Mouse (Mus musculus): Measurements from ENCODE around the gene Car6. TPM values are rescaled to one million over a fixed set of nuclear protein-coding genes. Genes with fewer than 3 reads are reported as not detected.
A peak's percentile ranks its signal among the peaks of the same experiment; 100 is the strongest.

The Car6 gene
- total RNA-seq, 1 experiment from 2014 or later, result not detected

DNA sequence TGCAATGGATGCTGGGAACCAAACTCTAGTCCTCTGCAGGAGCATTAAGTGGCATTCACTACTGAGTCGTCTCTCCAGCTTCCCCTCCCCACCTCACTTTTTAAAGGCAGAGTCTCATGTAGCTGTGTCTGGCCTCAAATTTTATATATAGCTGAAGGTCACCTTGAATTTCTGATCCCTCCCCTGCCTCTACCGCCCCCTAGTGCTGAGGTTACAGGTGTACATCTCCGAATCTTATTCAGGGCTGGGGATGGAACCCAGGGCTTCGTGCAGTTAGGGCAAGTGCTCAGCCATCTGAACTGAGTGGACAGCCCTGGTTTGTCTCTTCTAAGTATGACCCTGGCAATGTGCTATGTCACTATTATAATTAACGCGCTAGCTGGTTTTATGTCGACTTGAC, 50.1 kb downstream of the Car6 start:
- ATAC-seq (replicated peaks; ENCODE audit: insufficient number of reproducible peaks, low FRiP score, low TSS enrichment, poor library complexity, severe bottlenecking), result no peak

DNA sequence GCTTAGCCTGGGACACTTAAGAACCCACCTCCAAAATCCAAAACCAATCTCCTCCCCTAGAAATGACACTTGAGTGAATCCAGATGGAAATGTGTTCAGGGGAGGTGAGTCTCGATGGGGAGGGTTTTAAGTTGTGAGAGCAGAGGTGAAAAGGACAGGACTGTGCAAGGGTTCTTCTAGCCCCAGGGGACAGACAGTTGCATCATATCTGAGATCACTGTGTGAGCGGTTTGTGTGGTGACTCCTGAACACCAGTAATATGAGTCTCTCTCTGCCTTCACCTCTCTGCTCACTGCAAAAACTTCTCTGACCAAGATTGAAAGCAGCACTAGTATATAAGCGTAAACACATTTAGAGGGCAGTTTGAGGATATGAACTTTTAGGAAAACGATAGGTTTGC, 54.8 kb downstream of the Car6 start:
- ATAC-seq (replicated peaks; ENCODE audit: insufficient number of reproducible peaks, low FRiP score, low TSS enrichment, poor library complexity, severe bottlenecking), result no peak

DNA sequence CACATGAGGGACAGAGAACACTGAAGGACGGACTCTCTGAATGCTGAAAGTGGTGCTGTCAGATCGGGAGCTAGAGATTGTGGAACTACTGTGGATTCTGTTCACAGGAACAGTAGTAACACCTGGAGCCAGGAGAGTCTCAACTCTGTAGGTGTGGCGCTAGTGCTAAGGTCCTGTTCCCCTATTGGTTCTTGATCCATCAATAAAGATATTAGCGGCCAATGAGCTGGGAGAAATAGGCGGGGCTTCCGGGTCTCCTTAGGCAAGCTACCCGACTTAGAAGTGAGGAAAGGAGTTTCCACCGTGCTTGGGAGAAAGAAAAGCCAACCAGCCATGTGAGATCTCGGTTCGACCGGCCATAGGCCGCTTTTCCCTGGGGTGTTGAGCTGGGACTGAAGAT, 56.9 kb downstream of the Car6 start:
- ATAC-seq (replicated peaks; ENCODE audit: insufficient number of reproducible peaks, low FRiP score, low TSS enrichment, poor library complexity, severe bottlenecking), result no peak

DNA sequence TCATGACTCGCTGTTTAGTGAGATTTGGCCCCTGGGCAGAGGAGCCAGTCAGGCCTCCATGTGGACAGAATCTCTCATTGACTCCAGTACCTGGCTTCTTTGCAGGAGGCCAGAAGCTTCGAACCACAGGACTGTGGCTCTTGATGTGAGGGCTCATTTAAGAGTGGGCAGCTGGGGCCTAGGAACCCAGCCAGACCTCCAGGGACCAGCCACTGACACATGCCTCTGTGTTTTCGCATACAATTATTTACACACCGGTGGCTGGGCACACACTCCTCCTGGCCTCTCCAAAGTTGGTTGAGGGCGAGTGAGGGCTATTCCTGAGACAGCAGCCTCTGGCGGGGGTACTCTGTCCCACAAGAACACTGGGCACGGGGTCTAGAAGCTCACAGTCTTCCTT, 60.8 kb downstream of the Car6 start:
- ATAC-seq (replicated peaks; ENCODE audit: insufficient number of reproducible peaks, low FRiP score, low TSS enrichment, poor library complexity, severe bottlenecking), result no peak

DNA sequence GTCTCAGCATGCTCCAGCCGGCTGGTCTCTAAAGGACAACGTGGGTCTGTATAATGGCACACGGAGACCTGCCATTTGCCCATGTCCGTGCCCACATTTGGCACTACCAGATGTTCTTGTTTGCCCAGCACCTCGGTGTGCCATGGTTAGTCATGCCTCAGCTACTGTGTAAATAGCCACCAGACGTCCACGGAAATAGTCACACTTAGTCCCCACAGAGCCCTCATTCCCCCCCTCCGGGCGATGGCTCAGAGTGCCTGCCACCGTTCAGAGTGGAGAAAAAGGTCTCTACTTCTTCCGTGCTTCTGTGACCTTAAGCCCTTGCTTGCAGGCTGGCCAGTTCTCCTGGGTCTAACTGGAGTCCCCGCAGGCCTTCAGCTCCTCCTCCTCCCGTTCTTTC, 62.0 kb downstream of the Car6 start:
- no peak for ATAC-seq (replicated peaks; ENCODE audit: insufficient number of reproducible peaks, low FRiP score, low TSS enrichment, poor library complexity, severe bottlenecking)

DNA sequence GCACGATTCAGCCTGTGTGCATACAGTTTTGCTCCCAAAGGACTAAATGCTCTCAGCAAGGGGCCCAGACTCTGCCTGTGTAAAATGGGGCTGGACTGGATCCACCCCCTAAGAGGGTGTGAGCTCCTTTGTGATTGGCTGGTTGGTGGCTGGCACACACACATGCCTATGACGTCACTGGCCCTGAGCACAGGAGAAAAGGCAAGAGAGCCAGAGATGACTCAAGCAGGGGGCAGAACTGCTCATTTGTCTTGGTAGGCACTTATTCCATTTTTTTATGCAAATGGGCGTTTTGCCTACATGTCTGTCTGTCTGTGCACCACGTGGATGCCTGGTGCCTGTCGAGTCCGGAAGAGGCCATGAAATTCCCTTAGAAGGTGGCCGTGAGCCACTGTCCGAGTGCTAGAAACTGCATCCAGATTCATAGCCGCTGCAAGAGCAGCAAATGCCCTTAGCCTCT, 63.0 kb downstream of the Car6 start:
- ATAC-seq (replicated peaks; ENCODE audit: insufficient number of reproducible peaks, low FRiP score, low TSS enrichment, poor library complexity, severe bottlenecking), result peak; percentile 65; the same call in 1 of the 2 replicates

DNA sequence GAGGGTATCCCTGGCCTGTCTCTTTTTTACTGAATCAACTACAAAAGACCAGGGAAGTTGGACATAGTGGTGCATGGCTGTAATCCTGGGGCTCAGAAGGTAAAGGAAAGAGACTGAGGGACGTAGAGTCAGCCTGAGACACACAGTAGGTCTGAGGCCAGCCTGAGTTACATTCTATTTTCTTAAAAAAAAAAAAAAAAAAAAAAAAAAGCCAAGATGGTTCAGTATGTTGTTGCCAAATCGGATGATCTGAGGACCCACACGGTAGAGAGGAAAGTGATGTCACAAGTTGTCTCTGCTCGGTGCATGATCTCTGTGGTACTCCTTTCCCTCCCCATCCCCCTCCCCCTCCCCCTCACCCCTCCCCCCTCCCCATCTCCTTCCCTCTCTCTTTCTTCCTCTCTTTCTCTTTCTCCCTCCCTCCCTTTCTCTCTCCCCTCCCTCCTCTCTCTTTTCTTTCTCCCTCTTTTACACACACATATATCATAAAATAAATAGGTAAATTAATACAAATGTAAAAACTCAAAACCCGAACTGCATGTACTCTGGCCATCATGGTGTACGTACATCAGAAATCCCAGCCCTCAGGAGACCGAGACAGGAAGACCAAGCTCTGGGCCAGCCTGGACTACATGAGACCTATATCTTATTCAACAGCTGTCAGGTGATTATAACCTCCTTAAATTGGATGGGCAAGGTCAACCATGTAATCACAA, 63.6 kb downstream of the Car6 start:
- ATAC-seq (replicated peaks; ENCODE audit: insufficient number of reproducible peaks, low FRiP score, low TSS enrichment, poor library complexity, severe bottlenecking), result no peak

Other genes starting within 250 kb of the Car6 start
- 0.39 TPM in 1 of 3 replicates, not detected in the others for gene Spsb1, start 246.3 kb downstream of the Car6 start, total RNA-seq (2017)
- 19.1 to 35.1 TPM (median 21.1 TPM) in 3 replicates for gene H6pd, start 192.3 kb downstream of the Car6 start, total RNA-seq (2017)
- 0.19 to 0.39 TPM (median 0.32 TPM) in 3 replicates for gene Gpr157, start 114.0 kb downstream of the Car6 start, total RNA-seq (2017)
- gene Slc2a5, start 82.0 kb downstream of the Car6 start, total RNA-seq (2017), result 0.10 TPM in 1 of 3 replicates, not detected in the others
- not detected in 3 replicates for gene Slc2a7, start 52.4 kb downstream of the Car6 start, total RNA-seq (2017)
- gene Eno1, start 35.4 kb upstream of the Car6 start, total RNA-seq (2017), result 240 to 351 TPM (median 288 TPM) in 3 replicates
- gene Rere, start 80.3 kb upstream of the Car6 start, total RNA-seq (2017), result 11.1 to 34.3 TPM (median 14.5 TPM) in 3 replicates

Measured in monocyte, adult 5-6 weeks (primary cell).